Mouse (Mus musculus) C2C12 (cell line): ENCODE results near the gene Atraid.

ENCODE experiments used
- CTCF ChIP-seq: IDR thresholded peaks from one replicate; pipeline ENCODE4 v1.5.1; 2011; ENCODE audit not compliant: control insufficient read depth, insufficient read depth, insufficient read length
- MYOG ChIP-seq: IDR thresholded peaks from one replicate; pipeline ENCODE4 v1.6.1; 2011; ENCODE audit not compliant: control insufficient read depth, insufficient read length; ENCODE audit errors: extremely low read depth

DNA sequence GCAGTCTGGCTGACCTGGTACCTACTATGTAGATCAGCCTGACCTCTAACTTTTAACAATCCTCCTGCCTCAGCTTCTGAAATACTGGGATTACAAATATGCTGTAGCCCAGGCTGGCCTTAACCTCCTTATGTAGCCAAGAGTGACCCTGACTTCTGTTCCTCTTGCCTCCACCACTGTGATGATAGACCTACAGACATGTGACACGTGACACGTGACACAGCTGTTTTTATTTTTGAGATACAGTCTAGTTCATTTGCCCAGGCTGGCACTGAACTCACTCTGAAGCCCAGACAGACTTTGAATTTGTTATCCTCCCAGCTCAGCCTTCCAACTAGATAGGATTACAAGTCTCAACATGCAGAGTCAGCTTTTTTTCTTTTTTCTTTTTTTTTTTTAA lies 47.1 kb upstream of the Atraid start:
- no peak for TF ChIP-seq CTCF
- no peak for TF ChIP-seq MYOG
